Mouse (Mus musculus) embryonic facial prominence, embryonic 11.5 days (tissue): ENCODE measurements at regions not wholly inside any gene's neighbourhood (a gene's known extent, or its start where the extent isn't known, plus 50 kb on each side); places are given as distances from the start of the nearest gene placed in this dataset.

ENCODE experiments used
- ATAC-seq: fragments of 200-750 bp; cut with Nextera tagmentation; replicated peaks from 2 replicates; pipeline ENCODE4 v1.8.0; 2017; ENCODE audit warnings: low read depth; ENCODE audit not compliant: insufficient number of reproducible peaks, low FRiP score, low TSS enrichment
- DNase-seq: peaks from one replicate; pipeline ENCODE4 v3.0.0-alpha.2; 2015; ENCODE audit warnings: low spot score
- H3K27ac ChIP-seq: fragments of 300-500 bp; sonication (generic); replicated peaks from 2 replicates; pipeline ENCODE4 v1.5.1; 2014; ENCODE audit warnings: mild to moderate bottlenecking, low read depth, low read length, control low read depth
- H3K27me3 ChIP-seq: fragments of 300-500 bp; sonication (generic); 2 replicates; pipeline ENCODE4 v1.6.1; 2014; ENCODE audit warnings: mild to moderate bottlenecking, low read length, moderate library complexity, mixed read lengths; ENCODE audit not compliant: control insufficient read depth, insufficient read depth
- H3K36me3 ChIP-seq: fragments of 300-500 bp; sonication (generic); replicated peaks from 2 replicates; pipeline ENCODE4 v1.6.1; 2014; ENCODE audit warnings: low read depth, mild to moderate bottlenecking, low read length, moderate library complexity, mixed read lengths; ENCODE audit not compliant: control insufficient read depth, insufficient read depth
- H3K4me1 ChIP-seq: fragments of 300-500 bp; sonication (generic); 2 replicates; pipeline ENCODE4 v1.6.1; 2014; ENCODE audit warnings: low read length, mixed read lengths; ENCODE audit not compliant: control insufficient read depth, insufficient read depth
- H3K4me2 ChIP-seq: fragments of 300-500 bp; sonication (generic); 2 replicates; pipeline ENCODE4 v1.6.1; 2014; ENCODE audit warnings: low read depth, mild to moderate bottlenecking, control low read depth, low read length, moderate library complexity
- H3K4me3 ChIP-seq: fragments of 300-500 bp; sonication (generic); 2 replicates; pipeline ENCODE4 v1.5.1; 2014; ENCODE audit warnings: low read depth, low read length, control low read depth
- H3K9ac ChIP-seq: fragments of 300-500 bp; sonication (generic); replicated peaks from 2 replicates; pipeline ENCODE4 v1.6.1; 2014; ENCODE audit warnings: mild to moderate bottlenecking, control low read depth, low read length
- H3K9me3 ChIP-seq: fragments of 300-500 bp; sonication (generic); replicated peaks from 2 replicates; pipeline ENCODE4 v1.6.1; 2016; ENCODE audit warnings: mild to moderate bottlenecking, low read length, inconsistent platforms, mixed read lengths; ENCODE audit not compliant: control insufficient read depth
- WGBS: fragments of 180-500 bp; shearing (Covaris S2); extraction: QIAGEN DNeasy Blood & Tissue Kit; methylation state at CpG from one replicate; pipeline ENCODE4 v1.1.7; 2014; 5-methylcytosine and 5-hydroxymethylcytosine counted together

- 89% methylated on average over 4 of the region's 4 CpGs for WGBS
- no peak overlapping the region for H3K27ac ChIP-seq
- H3K4me2 ChIP-seq = no peak overlapping the region
- DNase-seq (no peak), ATAC-seq (no peak)
- H3K9ac ChIP-seq = no peak overlapping the region
- H3K4me3 ChIP-seq = no peak overlapping the region
- no peaks in the 10 kb centered on the region for H3K36me3 ChIP-seq
- H3K4me1 ChIP-seq = no peaks in the 10 kb centered on the region
- no peaks in the 10 kb centered on the region for H3K9me3 ChIP-seq
- H3K27me3 ChIP-seq = no peaks in the 10 kb centered on the region
These were observed 87.3 kb upstream of the Gas1 start for GRCm38 (mm10) chr13:60264504-60264903.

GRCm38 (mm10) chr13:60267557-60267956 lies 90.4 kb upstream of the Gas1 start:
- no peak overlapping the region for H3K27ac ChIP-seq
- no peaks in the 10 kb centered on the region for H3K36me3 ChIP-seq
- H3K4me3 ChIP-seq = no peak overlapping the region
- H3K9ac ChIP-seq = no peak overlapping the region
- H3K4me2 ChIP-seq = no peak overlapping the region
- 32% methylated on average over 12 of the region's 12 CpGs for WGBS
- H3K4me1 ChIP-seq = no peaks in the 10 kb centered on the region
- no peaks in the 10 kb centered on the region for H3K9me3 ChIP-seq
- peak; percentile 51 for DNase-seq
- no peak for ATAC-seq
- no peaks in the 10 kb centered on the region for H3K27me3 ChIP-seq

DNA sequence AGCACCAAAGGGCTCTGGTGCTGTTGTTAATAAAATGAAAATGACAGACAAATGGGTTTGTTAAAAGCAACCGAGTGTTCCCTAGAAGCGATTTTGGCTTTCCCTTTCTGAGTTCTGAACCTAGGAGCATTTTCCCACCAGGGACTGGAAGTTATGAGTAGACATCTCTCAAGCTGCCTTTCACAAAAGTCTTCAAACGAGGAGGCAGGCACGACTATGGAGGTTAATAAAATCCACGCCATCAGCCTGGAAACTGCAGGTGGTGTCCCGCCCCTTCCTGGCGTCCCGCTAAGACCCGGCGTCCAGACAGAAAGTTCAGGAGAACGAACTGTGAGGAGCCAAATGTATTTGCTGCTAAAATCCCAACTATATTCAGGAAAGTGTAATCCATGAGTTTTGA lies 91.1 kb upstream of the Gas1 start:
- H3K27ac ChIP-seq = no peak overlapping the region
- no peak for DNase-seq
- no peaks in the 10 kb centered on the region for H3K9me3 ChIP-seq
- H3K4me3 ChIP-seq = no peak overlapping the region
- H3K4me2 ChIP-seq = no peak overlapping the region
- no peak for ATAC-seq
- no peaks in the 10 kb centered on the region for H3K36me3 ChIP-seq
- H3K27me3 ChIP-seq = no peaks in the 10 kb centered on the region
- no peak overlapping the region for H3K9ac ChIP-seq
- no peaks in the 10 kb centered on the region for H3K4me1 ChIP-seq
- WGBS = 87% methylated on average over 11 of the region's 11 CpGs

DNA sequence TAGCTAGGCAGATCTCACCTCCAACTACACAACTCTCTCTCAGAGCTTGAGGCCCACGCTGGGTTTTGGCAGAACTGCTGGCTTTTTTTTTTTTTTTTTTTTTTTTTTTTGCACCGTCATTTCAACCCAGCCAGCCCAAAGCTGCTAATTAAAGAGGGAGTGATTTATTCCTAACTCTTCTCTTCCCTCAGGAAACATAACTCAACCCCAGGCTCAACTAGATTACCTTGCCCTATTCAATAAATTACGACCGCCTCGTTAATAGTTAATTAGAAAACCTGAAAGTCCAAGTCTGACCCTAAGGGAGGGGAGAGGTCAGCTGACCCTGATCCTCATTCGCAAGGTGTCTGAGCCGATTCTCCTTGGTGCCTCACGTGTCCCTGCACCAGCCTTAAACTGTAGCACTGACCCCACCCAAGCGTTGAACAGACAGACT lies 92.3 kb upstream of the Gas1 start:
- no peak for DNase-seq
- no peak overlapping the region for H3K27ac ChIP-seq
- H3K36me3 ChIP-seq = no peaks in the 10 kb centered on the region
- no peak overlapping the region for H3K4me2 ChIP-seq
- no peak overlapping the region for H3K4me3 ChIP-seq
- WGBS = 70% methylated on average over 9 of the region's 9 CpGs
- H3K27me3 ChIP-seq = no peaks in the 10 kb centered on the region
- H3K4me1 ChIP-seq = no peaks in the 10 kb centered on the region
- ATAC-seq = no peak
- no peak overlapping the region for H3K9ac ChIP-seq
- H3K9me3 ChIP-seq = no peaks in the 10 kb centered on the region

GRCm38 (mm10) chr13:60270526-60270925 lies 93.4 kb upstream of the Gas1 start:
- Histone ChIP-seq H3K27me3 (no peaks in the 10 kb centered on the region), H3K4me1 (no peaks in the 10 kb centered on the region), H3K9me3 (no peaks in the 10 kb centered on the region), H3K4me2 (no peak overlapping the region), H3K36me3 (no peaks in the 10 kb centered on the region), H3K4me3 (no peak overlapping the region), H3K9ac (no peak overlapping the region), H3K27ac (no peak overlapping the region)
- ATAC-seq = no peak
- 90% methylated on average over 5 of the region's 5 CpGs for WGBS
- DNase-seq = no peak

- Histone ChIP-seq H3K9me3 (no peaks in the 10 kb centered on the region), H3K27me3 (no peaks in the 10 kb centered on the region), H3K4me2 (no peak overlapping the region), H3K36me3 (no peaks in the 10 kb centered on the region), H3K4me1 (no peaks in the 10 kb centered on the region), H3K9ac (no peak overlapping the region), H3K27ac (no peak overlapping the region), H3K4me3 (no peak overlapping the region)
- DNase-seq = no peak
- WGBS = 79% methylated on average over 7 of the region's 7 CpGs
- ATAC-seq = no peak
These were observed 96.2 kb upstream of the Gas1 start for GRCm38 (mm10) chr13:60273331-60273730.

DNA sequence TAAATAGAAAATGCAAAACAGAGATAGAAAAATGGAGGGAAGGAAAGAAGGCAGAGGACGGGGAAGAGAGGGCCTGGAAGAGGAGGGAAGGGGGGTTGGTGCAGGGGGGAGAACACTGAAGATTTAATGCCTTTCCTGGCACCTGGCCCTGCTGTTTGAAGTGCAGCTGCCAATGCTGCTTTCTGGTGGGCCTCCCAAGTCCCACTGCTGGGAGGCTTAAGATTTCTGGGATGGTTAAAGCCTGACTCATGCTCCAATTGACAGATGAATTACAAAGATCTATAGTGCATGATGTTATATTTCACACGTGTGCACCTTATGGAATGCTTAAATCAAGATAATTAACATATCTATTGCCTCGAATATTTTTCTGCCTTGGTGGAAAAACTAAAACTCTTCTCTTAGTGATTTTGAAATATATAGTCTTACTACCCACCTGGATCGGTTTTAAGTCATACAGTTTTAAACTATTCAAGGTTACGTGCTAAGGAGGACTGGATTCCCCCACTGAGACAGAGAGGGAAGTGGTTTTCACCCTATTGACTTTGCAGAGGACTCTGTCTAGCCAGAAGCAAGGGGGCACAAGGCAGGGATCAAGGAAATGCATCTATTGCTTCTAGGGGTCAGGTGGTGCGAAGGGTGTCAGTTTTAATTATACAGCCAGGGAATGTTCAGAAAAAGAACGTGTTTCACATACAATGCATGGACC lies 105.5 kb upstream of the Gas1 start:
- no peaks in the 10 kb centered on the region for H3K4me1 ChIP-seq
- H3K4me2 ChIP-seq = no peak overlapping the region
- no peak overlapping the region for H3K4me3 ChIP-seq
- H3K27ac ChIP-seq = no peak overlapping the region
- H3K9ac ChIP-seq = no peak overlapping the region
- no peaks in the 10 kb centered on the region for H3K36me3 ChIP-seq
- ATAC-seq = no peak
- WGBS = 66% methylated on average over 7 of the region's 7 CpGs
- H3K27me3 ChIP-seq = no peaks in the 10 kb centered on the region
- DNase-seq = peak; percentile 9
- H3K9me3 ChIP-seq = no peaks in the 10 kb centered on the region

DNA sequence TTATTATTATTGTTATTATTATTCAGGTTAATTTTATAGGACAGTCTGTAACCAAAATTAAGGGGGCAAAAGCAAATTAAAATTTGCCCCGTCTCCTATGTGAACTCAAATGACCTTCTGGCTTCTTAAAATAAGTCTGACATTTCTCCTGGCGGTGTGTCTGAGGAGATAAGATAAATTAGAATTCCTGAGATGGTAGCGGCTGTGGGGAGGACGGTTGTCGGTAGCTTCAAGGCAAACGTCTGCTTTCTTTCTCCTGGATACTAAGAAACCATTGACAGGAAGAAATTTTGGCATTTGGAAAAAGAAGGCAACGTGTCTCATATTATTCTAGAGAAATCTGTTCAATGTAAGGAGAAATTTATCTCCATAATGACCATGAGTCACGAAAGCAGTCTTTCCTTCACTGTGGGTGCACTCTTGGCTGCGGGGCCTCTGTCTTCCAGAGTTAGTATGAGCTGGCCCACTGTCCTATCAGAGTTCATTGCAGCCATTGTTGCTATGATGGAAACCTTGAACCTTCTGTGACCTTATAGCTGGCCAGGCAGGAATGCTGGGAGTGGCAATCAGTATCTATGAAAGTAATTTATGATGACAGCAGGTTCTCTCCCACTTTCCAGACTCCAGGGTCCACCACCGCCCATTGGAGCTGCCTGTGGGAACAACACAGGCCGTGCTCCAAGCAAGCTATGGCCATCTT lies 109.5 kb upstream of the Gas1 start:
- Histone ChIP-seq H3K27ac (no peak overlapping the region), H3K27me3 (no peaks in the 10 kb centered on the region), H3K36me3 (no peaks in the 10 kb centered on the region), H3K9me3 (no peaks in the 10 kb centered on the region), H3K4me2 (no peak overlapping the region), H3K4me1 (no peaks in the 10 kb centered on the region), H3K9ac (no peak overlapping the region), H3K4me3 (no peak overlapping the region)
- WGBS = 73% methylated on average over 11 of the region's 11 CpGs
- ATAC-seq (no peak), DNase-seq (no peak)
